In genomic region chr9:44457035-44457742, GRCm38 (mm10) we compare ENCODE assay signal across 8 mouse cellular contexts. TPM values are rescaled to one million over a fixed set of nuclear protein-coding genes. Genes with fewer than 3 reads are reported as not detected.
DNase-seq lines count a peak whose midpoint lies in the region.

No protein-coding gene starts in this region.

- intact Hi-C loops in heart, postnatal 36 days (cut with DNase I), result no loop called here

- DNase-seq in adrenal gland, postnatal 10 days, result peak; percentile 23
- no peak for DNase-seq in adrenal gland, postnatal 25 days
- DNase-seq in cerebellum, postnatal 14 days, result peak; percentile 84 to 87
- peak; percentile 55 to 73 for DNase-seq in frontal cortex, postnatal 25 days (ENCODE audit: low spot score in 2 of 2)
- DNase-seq in left cerebral cortex, adult 9 months (ENCODE audit: low spot score in 2 of 2), result peak; percentile 91 to 95
- peak; percentile 99 for DNase-seq in retina, embryonic 14.5 days (ENCODE audit: low spot score)
- no peak for DNase-seq in spleen, postnatal 10 days (ENCODE audit: low spot score in 2 of 2)
- no peak for DNase-seq in heart, postnatal 36 days

RNA-seq across cellular contexts. Expression of gene Upk2, which starts 2.4 kb away (rescaled TPM):
- not detected for total RNA-seq in adrenal gland, postnatal 10 days (2021)
- total RNA-seq in adrenal gland, postnatal 25 days (2021), result not detected in 2 replicates
- not detected for total RNA-seq in heart, postnatal 36 days (2021)

RNA-seq across cellular contexts. Expression of gene Foxr1, which starts 16.3 kb away (rescaled TPM):
- total RNA-seq in adrenal gland, postnatal 10 days (2021), result not detected
- total RNA-seq in adrenal gland, postnatal 25 days (2021), result not detected in 2 replicates
- not detected for total RNA-seq in heart, postnatal 36 days (2021)

RNA-seq across cellular contexts. Expression of gene Bcl9l, which starts 25.4 kb away (rescaled TPM):
- total RNA-seq in adrenal gland, postnatal 10 days (2021), result 10 to 100 TPM; 64.6 to 72.6 TPM
- total RNA-seq in adrenal gland, postnatal 25 days (2021), result 56.0 and 82.0 TPM in 2 replicates
- 10 to 100 TPM; 44.6 to 59.4 TPM for total RNA-seq in heart, postnatal 36 days (2021)

RNA-seq across cellular contexts. Expression of gene Ccdc84, which starts 38.8 kb away (rescaled TPM):
- 10 to 100 TPM; 15.4 to 20.7 TPM for total RNA-seq in adrenal gland, postnatal 10 days (2021)
- 20.4 and 21.9 TPM in 2 replicates for total RNA-seq in adrenal gland, postnatal 25 days (2021)
- total RNA-seq in heart, postnatal 36 days (2021), result 1 to 10 TPM; 8.1 to 8.8 TPM

RNA-seq across cellular contexts. Expression of gene Trappc4, which starts 49.8 kb away (rescaled TPM):
- total RNA-seq in adrenal gland, postnatal 10 days (2021), result 10 to 100 TPM; 65.4 to 70.9 TPM
- total RNA-seq in adrenal gland, postnatal 25 days (2021), result 89.7 and 92.0 TPM in 2 replicates
- total RNA-seq in heart, postnatal 36 days (2021), result 10 to 100 TPM; 33.0 to 36.3 TPM

Comparison
In these comparisons a context has a peak if more than half of its experiments do, and no peak if none do; other contexts are left out.
1. DNase-seq: peak in adrenal gland, postnatal 10 days (single experiment), cerebellum, postnatal 14 days (2 of 2), frontal cortex, postnatal 25 days (2 of 2), left cerebral cortex, adult 9 months (2 of 2) and retina, embryonic 14.5 days (single experiment); none in adrenal gland, postnatal 25 days (single experiment), spleen, postnatal 10 days (0 of 2) and heart, postnatal 36 days (0 of 2).